Mouse (Mus musculus) lung, postnatal 36 days (tissue): ENCODE data around the gene Metap1d.

ENCODE experiments used
- DNase-seq: peaks from one replicate; pipeline ENCODE4 v3.0.0; 2022; ENCODE audit warnings: mixed read lengths

The Metap1d gene

DNA sequence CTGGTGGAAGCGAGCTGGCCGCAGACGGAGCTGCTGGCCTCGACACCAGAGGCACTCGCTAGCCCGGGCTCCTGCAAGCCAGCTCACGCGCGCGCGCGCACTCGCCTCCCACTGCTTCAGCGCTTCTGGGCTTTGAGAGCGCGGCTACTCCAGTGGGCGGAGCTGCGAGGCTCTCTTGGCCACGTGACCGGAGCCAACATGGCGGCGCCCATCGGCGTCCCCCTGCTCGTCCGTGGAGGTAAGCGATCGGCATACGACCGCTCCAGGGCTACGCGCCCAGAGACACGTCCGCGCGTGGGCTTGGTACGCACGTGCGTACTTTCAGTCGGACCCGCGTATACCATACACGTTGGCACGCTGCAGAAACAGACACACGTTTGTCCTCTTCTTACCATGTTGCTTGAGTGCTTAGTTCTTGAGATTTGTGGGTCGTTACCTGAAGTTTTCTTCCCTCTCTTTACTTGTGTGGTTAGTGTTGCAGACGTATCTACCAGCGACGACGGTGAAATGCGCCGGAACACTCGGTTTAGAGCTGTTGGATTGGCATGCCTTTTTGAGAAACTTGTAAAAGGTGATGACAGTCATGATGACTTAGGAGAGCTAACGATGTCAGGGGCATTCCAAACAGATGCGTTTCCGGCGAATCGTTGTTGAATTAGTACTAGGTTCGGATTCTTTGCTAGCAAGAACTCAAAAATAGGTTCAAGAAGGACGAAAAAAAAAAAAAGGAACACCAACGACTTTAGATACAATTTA lies at the start of gene Metap1d:
Gene Metap1d, plus strand, starts transcription at position 116 of the 756 bp plus-strand sequence.
- DNase-seq, result peak; percentile 97

- no peak for DNase-seq
These were observed 47.5 kb upstream of the Metap1d start for GRCm38 (mm10) chr2:71405613-71406012.

DNA sequence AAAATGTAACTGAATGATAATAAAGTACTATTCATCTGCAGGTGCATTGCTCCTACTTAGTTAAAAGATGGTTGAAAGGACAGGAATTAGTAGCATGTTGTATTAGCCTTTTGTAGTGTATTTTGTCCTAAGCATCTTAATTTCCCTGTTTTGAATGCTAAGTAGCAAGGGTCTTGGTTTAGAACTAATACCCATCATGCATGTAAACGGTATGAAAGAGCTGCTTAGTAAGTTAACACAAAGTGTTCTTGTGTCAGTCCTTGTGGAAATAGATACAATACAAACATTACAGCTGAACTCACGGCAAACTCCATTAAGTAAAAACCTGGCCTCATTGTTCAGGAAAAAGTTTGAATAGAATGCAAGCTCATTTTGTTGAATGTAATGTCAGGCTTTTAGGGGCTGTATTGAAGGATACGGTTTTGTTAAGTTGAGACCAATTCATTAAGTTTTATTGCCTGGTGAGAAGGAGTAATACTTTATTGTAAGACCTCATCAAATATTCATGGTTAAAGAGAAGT lies 34.3 kb upstream of the Metap1d start:
- no peak for DNase-seq

GRCm38 (mm10) chr2:71419408-71419807 lies 33.7 kb upstream of the Metap1d start:
- no peak for DNase-seq

DNA sequence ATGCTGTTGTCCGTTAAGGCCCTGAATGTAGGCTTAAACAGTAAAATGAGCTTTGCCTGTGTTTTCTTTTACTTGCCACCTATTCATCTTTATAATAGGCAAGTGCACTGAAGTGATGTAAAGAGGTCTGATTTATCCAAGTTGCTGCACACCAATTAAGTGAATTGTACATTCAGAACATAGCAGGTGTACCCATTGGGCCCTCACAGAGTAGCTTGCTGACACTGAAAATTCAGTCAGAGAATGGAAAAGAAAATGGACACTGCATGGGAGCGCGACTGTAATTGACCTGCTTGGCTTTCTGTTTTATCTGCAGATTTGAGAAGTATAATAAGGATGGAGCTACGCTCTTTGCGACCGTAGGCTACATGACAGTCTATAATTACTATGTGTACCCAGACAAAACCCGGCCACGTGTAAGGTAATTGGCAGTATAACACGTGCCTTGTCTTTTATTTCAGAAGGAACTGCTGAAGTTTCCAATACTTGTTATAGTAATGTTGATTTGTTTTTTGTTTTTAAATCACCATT lies 32.1 kb upstream of the Metap1d start:
- no peak for DNase-seq

DNA sequence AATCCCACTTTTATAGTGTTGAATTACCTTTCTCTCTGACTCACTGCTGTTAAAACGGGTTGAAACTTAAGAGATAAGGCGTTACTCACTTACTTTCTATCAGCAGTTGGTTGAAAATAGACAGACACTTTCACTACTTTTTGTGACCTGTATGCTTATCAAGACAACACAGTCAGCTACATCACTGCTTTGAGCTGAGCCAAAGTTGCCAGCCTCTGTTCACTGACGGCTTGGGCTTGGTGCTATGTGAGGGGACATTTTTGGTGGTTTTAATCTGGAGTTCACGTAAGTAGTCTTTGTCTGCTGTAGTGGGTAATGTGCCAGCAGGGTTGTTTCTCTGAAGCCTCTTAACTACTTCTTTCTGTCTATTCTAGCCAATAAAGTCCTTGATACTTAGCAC lies 28.5 kb upstream of the Metap1d start:
- DNase-seq, result no peak

GRCm38 (mm10) chr2:71435440-71435839 lies 17.6 kb upstream of the Metap1d start:
- no peak for DNase-seq

DNA sequence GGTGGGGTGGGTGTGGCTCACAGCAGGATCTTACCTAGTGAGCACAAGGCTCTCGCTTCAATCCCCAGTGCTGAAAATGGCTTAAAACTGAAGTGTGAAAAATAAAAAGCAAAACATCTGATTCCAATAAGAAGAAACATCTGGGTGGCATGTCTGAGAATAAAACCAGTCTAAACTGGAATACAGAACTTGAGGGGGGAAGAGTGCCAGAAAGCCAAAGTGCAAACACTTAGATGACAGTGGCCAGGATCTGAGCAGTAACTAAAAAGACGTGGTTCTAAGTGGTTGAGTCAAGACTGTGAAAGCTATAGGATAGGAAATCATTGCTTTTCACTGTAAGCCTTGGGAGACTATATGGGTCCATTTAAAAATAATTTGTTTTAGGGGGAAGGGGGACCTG lies 9.7 kb upstream of the Metap1d start:
- DNase-seq, result no peak

DNA sequence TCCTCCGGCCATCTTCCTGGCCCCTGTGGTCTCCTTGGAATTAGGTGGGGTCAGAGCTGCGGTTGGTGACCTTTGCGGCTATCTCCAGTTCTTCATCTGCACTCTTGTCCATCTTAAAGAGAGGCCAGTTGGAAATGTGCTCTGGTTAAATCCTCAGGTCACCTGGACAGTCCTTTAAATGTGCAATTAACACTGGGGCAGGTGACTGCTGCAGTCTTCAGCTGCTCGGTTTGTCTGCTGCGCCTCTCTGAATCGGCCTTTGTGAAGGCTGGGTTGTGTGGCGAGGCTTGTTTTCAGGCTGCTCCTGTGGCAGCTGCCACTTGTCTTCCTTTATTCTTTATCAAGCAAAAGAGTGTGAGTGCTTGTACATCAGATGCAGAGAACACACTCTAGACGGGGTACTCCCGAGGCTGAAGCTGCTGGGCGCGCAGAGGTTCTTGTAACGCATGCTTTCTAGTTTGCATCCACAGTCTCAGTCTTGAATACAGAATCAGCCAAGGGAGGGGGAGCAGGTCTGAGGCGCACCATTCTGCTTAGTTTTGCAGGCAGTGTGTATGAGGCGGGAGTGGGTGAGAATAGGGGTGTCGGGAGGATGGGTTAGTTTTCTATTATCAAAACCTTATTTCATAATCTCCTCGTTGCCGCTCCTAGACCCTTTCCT lies 7.4 kb upstream of the Metap1d start:
- no peak for DNase-seq

DNA sequence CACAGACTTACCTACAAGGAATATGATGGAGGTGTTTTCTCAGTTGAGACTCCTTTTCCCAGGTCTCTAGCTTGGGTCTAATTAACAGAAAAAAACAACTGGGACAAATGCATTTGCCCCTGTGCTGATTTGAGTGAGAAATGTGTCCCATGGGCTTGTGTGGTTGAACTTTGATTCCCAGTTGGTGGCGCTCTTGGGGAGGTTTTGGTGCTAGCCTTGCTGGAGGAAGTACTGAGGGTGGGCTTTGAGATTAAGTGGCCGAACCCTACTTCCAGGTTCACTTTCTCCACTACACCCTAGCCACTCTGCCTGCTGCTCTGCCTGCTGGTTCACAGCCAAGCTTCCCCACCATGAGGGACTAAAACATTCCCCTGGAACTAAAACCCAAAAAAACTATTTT lies 3.5 kb upstream of the Metap1d start:
- DNase-seq, result no peak

DNA sequence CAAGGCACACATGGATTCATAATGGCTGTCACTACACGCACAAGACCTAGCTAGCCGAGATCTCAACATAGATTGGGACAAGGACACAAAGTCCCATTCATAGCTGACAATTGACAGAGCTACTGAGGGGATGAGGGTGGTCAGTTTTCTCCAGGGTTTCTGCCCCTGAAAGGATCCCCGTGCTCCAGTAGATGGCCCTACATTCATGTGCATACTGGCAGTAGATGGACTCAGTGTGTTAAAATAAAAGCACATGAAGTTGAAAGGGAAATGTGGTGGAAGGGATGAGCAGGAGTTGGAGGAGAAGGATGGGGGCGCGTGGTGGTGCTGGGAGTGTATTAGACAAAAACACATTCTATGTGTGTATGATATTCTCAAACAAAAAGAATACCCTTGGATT lies 1.3 kb upstream of the Metap1d start:
- no peak for DNase-seq

GRCm38 (mm10) chr2:71453917-71454260 lies 813 bp downstream of the Metap1d start:
- DNase-seq, result no peak

DNA sequence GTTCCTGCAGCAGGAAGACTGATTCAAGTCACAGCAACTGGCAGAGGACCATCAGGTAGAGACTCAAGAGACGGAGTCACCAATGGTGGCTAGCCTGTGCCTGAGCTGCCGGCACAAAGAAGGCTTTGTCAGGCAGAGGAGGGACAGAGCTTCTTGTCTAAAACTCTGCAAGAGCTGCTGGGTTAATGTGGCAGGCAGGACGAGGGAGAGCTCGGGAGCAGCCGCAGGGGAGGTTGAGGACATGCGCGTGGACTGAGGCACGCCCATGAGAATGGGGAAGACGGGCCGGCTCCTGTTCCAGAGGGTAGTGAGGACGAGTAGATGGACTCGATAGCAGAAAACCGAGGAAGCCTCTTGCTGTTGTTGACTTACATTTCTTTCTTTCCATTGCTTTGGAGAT lies 5.5 kb downstream of the Metap1d start:
- peak; percentile 7 for DNase-seq

DNA sequence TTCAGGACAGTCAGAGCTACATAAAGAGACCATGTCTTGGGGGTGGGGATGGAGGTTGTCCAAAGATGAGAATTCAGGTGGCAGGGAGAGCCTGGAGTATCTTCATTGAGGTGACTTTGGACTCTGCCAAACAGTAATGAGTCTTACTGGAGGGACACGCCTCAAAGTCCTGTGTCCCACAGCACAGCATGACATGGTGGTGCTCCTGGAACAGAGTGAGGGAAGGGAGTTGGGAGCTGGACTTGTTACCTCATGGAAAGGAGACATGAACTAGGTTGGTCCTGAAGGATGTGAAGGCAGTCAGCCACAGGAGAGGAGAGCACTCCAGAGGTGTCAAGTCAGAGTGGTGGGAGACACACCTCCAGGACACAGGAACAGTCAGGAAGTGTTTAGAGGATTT lies 6.6 kb downstream of the Metap1d start:
- no peak for DNase-seq

DNA sequence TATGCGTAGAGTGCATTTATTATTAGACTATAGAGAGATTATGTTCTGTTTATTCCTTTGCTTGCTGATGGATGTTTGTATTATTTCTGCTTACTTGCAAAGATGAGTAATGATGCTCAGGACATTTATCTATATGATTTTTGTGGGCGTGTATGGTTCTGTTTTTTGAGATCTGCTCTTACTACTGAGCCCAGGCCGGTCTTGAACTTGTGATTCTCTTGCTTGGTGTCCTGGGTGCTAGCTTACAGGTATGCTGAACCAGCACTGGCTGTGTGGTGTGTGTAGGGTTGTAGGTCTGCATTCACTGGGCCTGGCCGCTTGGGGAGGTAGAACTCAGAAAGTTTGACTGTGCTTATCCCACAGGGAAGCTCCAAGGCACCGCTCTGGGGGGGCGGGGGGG lies 8.1 kb downstream of the Metap1d start:
- DNase-seq, result no peak

GRCm38 (mm10) chr2:71461589-71461988 lies 8.5 kb downstream of the Metap1d start:
- no peak for DNase-seq

DNA sequence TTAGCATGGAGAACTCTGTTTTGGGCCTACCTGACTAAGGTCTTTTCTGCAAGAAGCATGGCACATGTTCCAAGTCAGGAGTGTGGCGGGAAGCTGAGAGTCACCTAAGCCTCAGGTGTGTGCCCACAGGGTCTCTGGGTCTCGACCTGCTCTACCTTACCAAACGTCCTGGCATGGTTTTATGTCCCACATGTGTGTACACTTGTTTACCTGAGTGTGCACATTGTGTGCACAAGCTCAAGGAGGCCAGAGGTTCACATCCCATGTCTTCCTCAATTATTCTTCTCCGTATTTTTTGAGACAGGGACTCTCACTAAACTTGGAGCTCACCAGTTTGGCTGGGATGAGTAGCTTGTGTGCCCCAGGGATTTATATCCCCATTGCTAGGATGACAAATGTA lies 9.0 kb downstream of the Metap1d start:
- no peak for DNase-seq

GRCm38 (mm10) chr2:71462553-71462952 lies 9.5 kb downstream of the Metap1d start:
- DNase-seq, result no peak

DNA sequence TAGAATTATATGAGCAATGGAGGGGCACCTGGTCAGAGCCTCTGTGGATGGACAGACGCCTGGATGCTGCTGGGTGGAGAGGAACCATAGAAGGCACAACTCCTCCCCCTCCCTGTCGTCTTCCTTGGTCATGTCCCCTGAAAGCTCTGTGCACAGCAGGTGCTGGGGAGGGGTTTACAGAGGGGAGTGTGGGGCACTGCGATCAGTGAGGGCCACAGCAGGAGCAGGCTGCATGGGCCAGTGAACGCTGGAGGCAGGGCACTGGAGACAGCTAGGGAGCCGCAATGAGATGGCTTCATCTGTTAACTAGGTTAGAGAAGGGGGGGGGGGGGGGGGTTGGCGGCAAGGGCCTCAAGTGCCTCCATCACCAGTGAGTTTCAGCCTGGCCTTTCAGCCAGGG lies 13.0 kb downstream of the Metap1d start:
- DNase-seq, result no peak

- DNase-seq, result no peak
These were observed 13.9 kb downstream of the Metap1d start for GRCm38 (mm10) chr2:71466861-71467450.

GRCm38 (mm10) chr2:71471094-71471493 lies 18.0 kb downstream of the Metap1d start:
- no peak for DNase-seq

DNA sequence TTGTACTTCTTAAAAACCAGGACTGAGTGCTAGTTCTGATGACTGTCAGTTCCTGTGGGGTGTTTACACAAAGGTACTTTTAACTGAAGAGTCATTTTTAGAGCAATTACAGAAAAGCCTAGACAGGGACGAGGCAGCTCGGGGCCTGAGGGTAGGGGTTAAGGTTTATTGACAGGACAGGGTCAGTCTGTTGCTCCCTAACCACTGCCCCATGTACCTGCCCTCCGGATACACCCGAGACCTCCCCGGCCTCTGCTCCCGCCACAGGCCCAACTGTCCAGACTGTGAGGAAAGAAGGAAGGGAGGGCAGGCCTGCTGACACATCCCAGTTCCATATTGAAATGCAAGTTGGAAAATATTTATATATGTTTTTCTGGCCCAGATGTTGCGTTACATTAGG lies 20.8 kb downstream of the Metap1d start:
- no peak for DNase-seq

- no peak for DNase-seq
These were observed 21.3 kb downstream of the Metap1d start for GRCm38 (mm10) chr2:71474345-71474744.

GRCm38 (mm10) chr2:71475311-71475710 lies 22.2 kb downstream of the Metap1d start:
- no peak for DNase-seq
